Mouse (Mus musculus) small intestine, adult 2 months (tissue): Measurements from ENCODE around the gene Lmx1b.

Experiments used
- CTCF ChIP-seq: fragments of 200-500 bp; IDR thresholded peaks from 2 replicates; pipeline ENCODE4 v1.5.1; 2012; ENCODE audit warnings: low read depth, mild to moderate bottlenecking, control low read depth, inconsistent platforms, low read length, moderate library complexity, mixed read lengths; ENCODE audit not compliant: insufficient replicate concordance, insufficient read length; ENCODE audit errors: extremely low read depth
- POLR2A ChIP-seq: fragments of 200-500 bp; IDR thresholded peaks from 2 replicates; pipeline ENCODE4 v1.6.1; 2012; ENCODE audit warnings: low read depth, mild to moderate bottlenecking, control low read depth, inconsistent platforms, low read length, moderate library complexity

DNA sequence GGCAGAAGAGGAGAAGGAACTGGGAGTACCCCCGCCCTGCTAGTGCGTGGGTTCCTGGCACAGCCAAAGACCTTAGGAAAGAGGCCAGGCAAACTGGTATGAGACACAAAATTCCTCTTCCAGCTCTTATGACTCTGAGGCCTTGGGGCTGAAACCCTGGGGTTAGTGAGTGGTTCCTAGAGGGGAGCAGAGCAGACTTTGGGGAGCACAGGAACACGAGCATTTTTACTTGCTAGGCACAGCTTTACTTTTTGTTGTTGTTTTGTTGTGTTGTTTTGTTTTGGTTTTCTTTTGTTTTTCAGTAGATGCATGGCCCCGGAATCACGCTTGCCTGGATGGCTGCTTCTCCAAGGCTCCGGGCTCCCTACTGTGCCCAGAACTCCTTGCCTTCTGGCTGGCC is 10.7 kb downstream of the Lmx1b start:
- no peak for TF ChIP-seq CTCF
- no peak for TF ChIP-seq POLR2A
